Mouse (Mus musculus): ENCODE measurements around the gene Smim14. TPM values are rescaled to one million over a fixed set of nuclear protein-coding genes. Genes with fewer than 3 reads are reported as not detected.

Smim14 gene
- polyA plus RNA-seq, 1 experiment from 2014 or later: 111 TPM

GRCm38 (mm10) chr5:65466911-65467310 lies 70.1 kb downstream of the Smim14 start:
- no peaks in the 10 kb centered on the region for H3K9me3 ChIP-seq (ENCODE audit: control insufficient read depth, low read length)
- H3K36me3 ChIP-seq (ENCODE audit: control insufficient read depth, insufficient read depth, low read length): peaks cover 20% of the 10 kb centered on the region
- no peak overlapping the region for H3K4me3 ChIP-seq (ENCODE audit: low read depth, low read length)
- no peaks in the 10 kb centered on the region for H3K27me3 ChIP-seq (replicated peaks; ENCODE audit: control insufficient read depth, insufficient read depth, low read length)
- no peak for ATAC-seq (replicated peaks; ENCODE audit: low FRiP score, low TSS enrichment, low read depth)
- no peak overlapping the region for H3K4me2 ChIP-seq (ENCODE audit: low read length)
- H3K4me1 ChIP-seq (replicated peaks; ENCODE audit: control insufficient read depth, insufficient read depth, low read length): no peaks in the 10 kb centered on the region
- 60% methylated on average over 3 of the region's 3 CpGs for WGBS
- no peak overlapping the region for H3K9ac ChIP-seq (ENCODE audit: low read length)
- no peak overlapping the region for H3K27ac ChIP-seq (ENCODE audit: low read depth)
- DNase-seq (ENCODE audit: low spot score): no peak

- H3K27me3 ChIP-seq (replicated peaks; ENCODE audit: control insufficient read depth, insufficient read depth, low read length): no peaks in the 10 kb centered on the region
- peaks cover 8% of the 10 kb centered on the region for H3K4me1 ChIP-seq (replicated peaks; ENCODE audit: control insufficient read depth, insufficient read depth, low read length)
- no peak overlapping the region for H3K4me3 ChIP-seq (ENCODE audit: low read depth, low read length)
- H3K9me3 ChIP-seq (ENCODE audit: control insufficient read depth, low read length): no peaks in the 10 kb centered on the region
- no peak for DNase-seq (ENCODE audit: low spot score)
- H3K4me2 ChIP-seq (ENCODE audit: low read length): no peak overlapping the region
- no peak overlapping the region for H3K27ac ChIP-seq (ENCODE audit: low read depth)
- 88% methylated on average over 14 of the region's 14 CpGs for WGBS
- H3K36me3 ChIP-seq (ENCODE audit: control insufficient read depth, insufficient read depth, low read length): no peaks in the 10 kb centered on the region
- no peak for ATAC-seq (replicated peaks; ENCODE audit: low FRiP score, low TSS enrichment, low read depth)
- no peak overlapping the region for H3K9ac ChIP-seq (ENCODE audit: low read length)
Measured at GRCm38 (mm10) chr5:65460361-65460760, 76.6 kb downstream of the Smim14 start.

- H3K4me3 ChIP-seq (ENCODE audit: low read depth, low read length): no peak overlapping the region
- H3K27ac ChIP-seq (ENCODE audit: low read depth): 0 out of 2 replicates have a peak overlapping the region, but pooled peaks have one; percentile 22
- H3K9ac ChIP-seq (ENCODE audit: low read length): no peak overlapping the region
- 63% methylated on average over 3 of the region's 3 CpGs for WGBS
- no peaks in the 10 kb centered on the region for H3K9me3 ChIP-seq (ENCODE audit: control insufficient read depth, low read length)
- no peak overlapping the region for H3K4me2 ChIP-seq (ENCODE audit: low read length)
- ATAC-seq (replicated peaks; ENCODE audit: low FRiP score, low TSS enrichment, low read depth) (no peak), DNase-seq (ENCODE audit: low spot score) (no peak)
- H3K36me3 ChIP-seq (ENCODE audit: control insufficient read depth, insufficient read depth, low read length): no peaks in the 10 kb centered on the region
- H3K4me1 ChIP-seq (replicated peaks; ENCODE audit: control insufficient read depth, insufficient read depth, low read length): peaks cover 8% of the 10 kb centered on the region
- H3K27me3 ChIP-seq (replicated peaks; ENCODE audit: control insufficient read depth, insufficient read depth, low read length): no peaks in the 10 kb centered on the region
Measured at GRCm38 (mm10) chr5:65459454-65459853, 77.5 kb downstream of the Smim14 start.

- Histone ChIP-seq H3K4me1 (replicated peaks; ENCODE audit: control insufficient read depth, insufficient read depth, low read length) (peaks cover 8% of the 10 kb centered on the region), H3K4me2 (ENCODE audit: low read length) (no peak overlapping the region), H3K36me3 (ENCODE audit: control insufficient read depth, insufficient read depth, low read length) (no peaks in the 10 kb centered on the region), H3K9ac (ENCODE audit: low read length) (no peak overlapping the region), H3K9me3 (ENCODE audit: control insufficient read depth, low read length) (no peaks in the 10 kb centered on the region), H3K4me3 (ENCODE audit: low read depth, low read length) (no peak overlapping the region), H3K27me3 (replicated peaks; ENCODE audit: control insufficient read depth, insufficient read depth, low read length) (no peaks in the 10 kb centered on the region), H3K27ac (ENCODE audit: low read depth) (peak overlapping the region; percentile 64)
- DNase-seq (ENCODE audit: low spot score) (no peak), ATAC-seq (replicated peaks; ENCODE audit: low FRiP score, low TSS enrichment, low read depth) (no peak)
- 67% methylated on average over 5 of the region's 5 CpGs for WGBS
Measured at GRCm38 (mm10) chr5:65457846-65458245, 79.1 kb downstream of the Smim14 start.

- Histone ChIP-seq H3K4me3 (ENCODE audit: low read depth, low read length) (no peak overlapping the region), H3K9ac (ENCODE audit: low read length) (no peak overlapping the region), H3K9me3 (ENCODE audit: control insufficient read depth, low read length) (no peaks in the 10 kb centered on the region), H3K4me2 (ENCODE audit: low read length) (no peak overlapping the region), H3K27me3 (replicated peaks; ENCODE audit: control insufficient read depth, insufficient read depth, low read length) (no peaks in the 10 kb centered on the region), H3K27ac (ENCODE audit: low read depth) (peak overlapping the region; percentile 64), H3K36me3 (ENCODE audit: control insufficient read depth, insufficient read depth, low read length) (no peaks in the 10 kb centered on the region), H3K4me1 (replicated peaks; ENCODE audit: control insufficient read depth, insufficient read depth, low read length) (peaks cover 8% of the 10 kb centered on the region)
- DNase-seq (ENCODE audit: low spot score) (no peak), ATAC-seq (replicated peaks; ENCODE audit: low FRiP score, low TSS enrichment, low read depth) (no peak)
- WGBS: 42% methylated on average over 7 of the region's 7 CpGs
Measured at GRCm38 (mm10) chr5:65457086-65457827, 79.7 kb downstream of the Smim14 start.

- peaks cover 8% of the 10 kb centered on the region for H3K4me1 ChIP-seq (replicated peaks; ENCODE audit: control insufficient read depth, insufficient read depth, low read length)
- no peaks in the 10 kb centered on the region for H3K27me3 ChIP-seq (replicated peaks; ENCODE audit: control insufficient read depth, insufficient read depth, low read length)
- no peak for DNase-seq (ENCODE audit: low spot score)
- H3K9me3 ChIP-seq (ENCODE audit: control insufficient read depth, low read length): no peaks in the 10 kb centered on the region
- peaks cover 9% of the 10 kb centered on the region; the same call in 1 of the 2 replicates for H3K36me3 ChIP-seq (ENCODE audit: control insufficient read depth, insufficient read depth, low read length)
- no peak overlapping the region for H3K4me3 ChIP-seq (ENCODE audit: low read depth, low read length)
- no peak for ATAC-seq (replicated peaks; ENCODE audit: low FRiP score, low TSS enrichment, low read depth)
- H3K9ac ChIP-seq (ENCODE audit: low read length): no peak overlapping the region
- no peak overlapping the region for H3K27ac ChIP-seq (ENCODE audit: low read depth)
- H3K4me2 ChIP-seq (ENCODE audit: low read length): no peak overlapping the region
- 40% methylated on average over 5 of the region's 5 CpGs for WGBS
Measured at GRCm38 (mm10) chr5:65454771-65455170, 82.2 kb downstream of the Smim14 start.

- no peak for DNase-seq (ENCODE audit: low spot score)
- Histone ChIP-seq H3K9me3 (ENCODE audit: control insufficient read depth, low read length) (no peaks in the 10 kb centered on the region), H3K27ac (ENCODE audit: low read depth) (no peak overlapping the region), H3K4me2 (ENCODE audit: low read length) (no peak overlapping the region), H3K4me3 (ENCODE audit: low read depth, low read length) (no peak overlapping the region), H3K27me3 (replicated peaks; ENCODE audit: control insufficient read depth, insufficient read depth, low read length) (no peaks in the 10 kb centered on the region), H3K36me3 (ENCODE audit: control insufficient read depth, insufficient read depth, low read length) (peaks cover 23% of the 10 kb centered on the region; the same call in 1 of the 2 replicates), H3K9ac (ENCODE audit: low read length) (no peak overlapping the region), H3K4me1 (replicated peaks; ENCODE audit: control insufficient read depth, insufficient read depth, low read length) (no peaks in the 10 kb centered on the region)
- no peak for ATAC-seq (replicated peaks; ENCODE audit: low FRiP score, low TSS enrichment, low read depth)
- 85% methylated on average over 4 of the region's 4 CpGs for WGBS
Measured at GRCm38 (mm10) chr5:65448941-65449340, 88.0 kb downstream of the Smim14 start.

- no peak overlapping the region for H3K4me2 ChIP-seq (ENCODE audit: low read length)
- H3K9ac ChIP-seq (ENCODE audit: low read length): no peak overlapping the region
- H3K9me3 ChIP-seq (ENCODE audit: control insufficient read depth, low read length): no peaks in the 10 kb centered on the region
- H3K4me1 ChIP-seq (replicated peaks; ENCODE audit: control insufficient read depth, insufficient read depth, low read length): no peaks in the 10 kb centered on the region
- WGBS: 86% methylated on average over 2 of the region's 2 CpGs
- DNase-seq (ENCODE audit: low spot score) (no peak), ATAC-seq (replicated peaks; ENCODE audit: low FRiP score, low TSS enrichment, low read depth) (no peak)
- H3K27me3 ChIP-seq (replicated peaks; ENCODE audit: control insufficient read depth, insufficient read depth, low read length): no peaks in the 10 kb centered on the region
- H3K4me3 ChIP-seq (ENCODE audit: low read depth, low read length): no peak overlapping the region
- no peak overlapping the region for H3K27ac ChIP-seq (ENCODE audit: low read depth)
- H3K36me3 ChIP-seq (ENCODE audit: control insufficient read depth, insufficient read depth, low read length): peaks cover 23% of the 10 kb centered on the region; the same call in 1 of the 2 replicates
Measured at GRCm38 (mm10) chr5:65447826-65448225, 89.2 kb downstream of the Smim14 start.

GRCm38 (mm10) chr5:65446756-65447155 lies 90.2 kb downstream of the Smim14 start:
- Histone ChIP-seq H3K4me3 (ENCODE audit: low read depth, low read length) (no peak overlapping the region), H3K9ac (ENCODE audit: low read length) (no peak overlapping the region), H3K36me3 (ENCODE audit: control insufficient read depth, insufficient read depth, low read length) (peaks cover 23% of the 10 kb centered on the region; the same call in 1 of the 2 replicates), H3K27ac (ENCODE audit: low read depth) (no peak overlapping the region), H3K4me1 (replicated peaks; ENCODE audit: control insufficient read depth, insufficient read depth, low read length) (no peaks in the 10 kb centered on the region), H3K4me2 (ENCODE audit: low read length) (no peak overlapping the region), H3K27me3 (replicated peaks; ENCODE audit: control insufficient read depth, insufficient read depth, low read length) (no peaks in the 10 kb centered on the region), H3K9me3 (ENCODE audit: control insufficient read depth, low read length) (no peaks in the 10 kb centered on the region)
- ATAC-seq (replicated peaks; ENCODE audit: low FRiP score, low TSS enrichment, low read depth) (no peak), DNase-seq (ENCODE audit: low spot score) (no peak)
- WGBS: 70% methylated on average over 2 of the region's 2 CpGs

Data from intestine, embryonic 14.5 days (tissue).